Mouse (Mus musculus): Measurements from ENCODE around the gene Bzw2. TPM values are rescaled to one million over a fixed set of nuclear protein-coding genes. Genes with fewer than 3 reads are reported as not detected.

Bzw2 gene
- polyA plus RNA-seq (2017; shearing (Covaris generic)) = 100 to 1,000 TPM; 124 to 200 TPM

DNA sequence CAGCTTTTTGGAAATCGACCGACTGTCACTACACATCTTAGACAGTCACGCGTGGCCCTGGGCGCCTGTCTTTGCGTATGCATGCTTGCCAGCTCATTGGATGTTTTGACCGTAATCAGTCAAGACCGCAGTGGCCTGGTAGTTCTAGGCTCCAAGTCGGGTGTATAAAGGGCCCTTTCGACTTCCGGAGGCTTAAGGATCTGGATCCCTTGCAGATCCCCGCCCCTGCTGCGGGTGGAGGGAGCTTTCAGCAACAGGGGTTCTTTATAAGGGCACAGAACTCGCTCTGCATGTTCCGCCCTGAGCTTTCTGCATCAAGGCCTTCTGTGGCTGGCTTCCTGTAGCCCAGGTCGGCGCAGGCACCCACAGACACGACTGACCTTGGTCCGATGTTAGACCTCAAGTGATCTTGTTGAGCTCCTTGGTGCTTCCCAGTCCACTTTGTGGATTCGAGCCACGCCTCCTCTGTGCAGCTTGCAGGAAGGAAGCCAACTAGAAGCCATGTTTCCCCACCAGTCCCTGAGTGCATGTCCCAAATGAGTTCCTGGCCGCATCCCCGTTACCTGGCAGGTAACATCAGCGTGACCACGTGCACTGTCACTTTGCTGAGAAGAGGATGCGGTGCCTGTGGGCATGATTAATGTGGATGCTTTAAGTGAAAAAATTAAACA, at the start of gene Bzw2:
Bzw2 (minus strand) TSS at position 443 of the 671 bp plus-strand sequence.

DNA sequence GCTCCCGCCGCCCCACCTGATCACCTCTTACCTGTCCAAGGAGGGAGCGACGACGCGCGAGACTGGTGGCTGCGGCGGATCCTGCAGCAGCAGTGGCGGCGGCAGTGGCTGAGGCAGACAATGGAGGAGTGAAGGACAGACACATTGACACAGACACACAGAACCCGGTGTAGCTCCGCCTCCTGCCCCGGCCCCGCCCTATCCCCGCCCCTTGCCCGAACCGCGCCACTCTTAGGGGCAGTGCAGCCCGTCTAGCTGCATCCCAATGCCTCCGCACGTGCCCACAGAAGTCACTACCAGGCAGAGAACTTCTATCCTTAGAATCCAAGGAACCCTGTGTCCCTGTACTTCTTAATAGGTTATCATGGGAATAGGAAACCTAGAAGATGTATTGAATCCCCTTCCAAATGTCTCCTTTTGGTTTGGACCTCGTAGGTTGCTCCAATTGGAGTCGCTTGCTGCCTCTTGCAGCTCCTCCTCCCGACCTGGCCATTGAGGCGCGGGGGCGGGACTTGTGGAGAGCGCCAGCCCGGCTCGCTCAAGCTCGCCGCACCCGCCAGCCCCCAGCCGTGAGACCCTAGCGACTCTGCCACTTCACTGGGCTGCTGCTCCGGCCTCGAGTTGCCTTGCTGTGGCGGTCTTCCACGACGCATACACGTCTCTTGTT, 1.1 kb downstream of the Bzw2 start, which contains the start of gene Ankmy2:
Ankmy2 (plus strand) TSS at position 478 of the 667 bp plus-strand sequence.

DNA sequence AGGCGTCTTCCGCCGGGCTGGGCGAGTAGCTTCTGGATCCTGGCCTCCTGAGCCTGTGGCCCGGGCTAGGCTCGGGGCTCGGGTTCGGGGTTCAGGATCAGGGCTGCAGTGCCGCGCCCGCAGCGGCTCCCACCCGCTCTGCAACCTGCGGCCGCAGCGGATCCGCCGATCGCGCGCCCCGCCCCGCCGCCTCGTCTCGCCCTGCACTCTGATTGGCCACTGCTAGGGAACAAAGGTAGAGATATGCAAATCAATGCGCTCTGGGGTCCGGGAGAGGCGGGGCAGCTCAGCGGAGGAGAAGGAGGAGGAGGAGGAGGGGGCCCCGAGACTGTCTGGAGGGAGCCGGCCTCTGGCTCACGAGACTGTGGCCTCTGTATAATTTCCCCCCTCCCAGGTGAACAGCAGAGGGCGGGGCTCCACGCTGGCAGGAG, 115.5 kb downstream of the Bzw2 start, which contains the start of gene Tspan13:
Tspan13 (minus strand) TSS at position 153 of the 431 bp plus-strand sequence.

Other genes with a start within 250 kb of the Bzw2 start
- gene Agr3, start 232.5 kb downstream of the Bzw2 start, polyA plus RNA-seq (2017; shearing (Covaris generic)) = under 1 TPM in 1 of 2 experiments, not detected in 1; 0.28 TPM
- under 1 TPM in 1 of 2 experiments, not detected in 1; 0.22 TPM for gene Agr2, start 165.2 kb downstream of the Bzw2 start, polyA plus RNA-seq (2017; shearing (Covaris generic))
- 100 to 1,000 TPM; 264 to 328 TPM for gene Tspan13, start 115.6 kb downstream of the Bzw2 start, polyA plus RNA-seq (2017; shearing (Covaris generic))
- 10 to 100 TPM; 37.8 to 54.4 TPM for gene Ankmy2, start 966 bp downstream of the Bzw2 start, polyA plus RNA-seq (2017; shearing (Covaris generic))
- gene Lrrc72, start 95.3 kb upstream of the Bzw2 start, polyA plus RNA-seq (2017; shearing (Covaris generic)) = not detected
- gene Sostdc1, start 156.1 kb upstream of the Bzw2 start, polyA plus RNA-seq (2017; shearing (Covaris generic)) = 1 to 10 TPM in 1 of 2 experiments, under 1 TPM in 1; 0.30 to 8.1 TPM
- 1 to 10 TPM; 1.0 to 2.8 TPM for gene Ispd, start 223.4 kb upstream of the Bzw2 start, polyA plus RNA-seq (2017; shearing (Covaris generic))
- 1 to 10 TPM in 1 of 2 experiments, not detected in 1; 1.3 TPM for gene D630036H23Rik, start 224.1 kb upstream of the Bzw2 start, polyA plus RNA-seq (2017; shearing (Covaris generic))

All from activated CD4-positive, CD25-positive, alpha-beta regulatory T cell (primary cell).